ENCODE assay signal across 8 mouse cellular contexts in genomic region chr2:166180136-166180649, GRCm38 (mm10). TPM values are rescaled to one million over a fixed set of nuclear protein-coding genes. Genes with fewer than 3 reads are reported as not detected.
DNase-seq lines count a peak whose midpoint lies in the region; ATAC-seq and TF ChIP-seq lines count a peak whose summit lies in the region.

No protein-coding gene starts in this region.

- WGBS in lung, embryonic 14.5 days: 23% methylated on average over 5 of the region's 5 CpGs
- WGBS in intestine, embryonic 14.5 days: 22% methylated on average over 5 of the region's 5 CpGs

- no peak for TF ChIP-seq CTCF in lung, embryonic 14.5 days (IDR thresholded peaks at IDR 0.05; ENCODE audit: low read depth)
- TF ChIP-seq CTCF in embryonic fibroblast, embryonic 13.5 days (IDR thresholded peaks at IDR 0.05; ENCODE audit: borderline replicate concordance, insufficient read depth, low read length): no peak

- DNase-seq in lung, embryonic 14.5 days: peak; percentile 55
- no peak for DNase-seq in lung, postnatal 4 days
- DNase-seq in intestine, embryonic 14.5 days (ENCODE audit: low spot score): no peak
- DNase-seq in skeletal muscle tissue, adult 2 months (ENCODE audit: low read depth, low spot score): peak; percentile 58
- no peak for DNase-seq in left cerebral cortex, adult 18-20 months (ENCODE audit: low spot score in 2 of 2)
- DNase-seq in ovary, adult 18-20 months (ENCODE audit: low spot score): no peak
- no peak for DNase-seq in layer of hippocampus, postnatal 25 days (ENCODE audit: extremely low spot score in 1 of 2, low spot score in 1 of 2)

- no peaks in the 10 kb centered on the region for H3K9me3 ChIP-seq in lung, embryonic 14.5 days (ENCODE audit: low read depth, low read length)
- 0 out of 2 replicates have a peak, but pooled peaks cover 3% of the 10 kb centered on the region for H3K9me3 ChIP-seq in intestine, embryonic 14.5 days (ENCODE audit: control insufficient read depth, low read length)

- H3K36me3 ChIP-seq in lung, embryonic 14.5 days (ENCODE audit: insufficient read depth): no peaks in the 10 kb centered on the region
- no peaks in the 10 kb centered on the region for H3K36me3 ChIP-seq in intestine, embryonic 14.5 days (ENCODE audit: control insufficient read depth, insufficient read depth, low read length)

- H3K4me2 ChIP-seq in lung, embryonic 14.5 days: peak overlapping the region; percentile 11; the same call in 1 of the 2 replicates
- no peak overlapping the region for H3K4me2 ChIP-seq in intestine, embryonic 14.5 days (ENCODE audit: low read length)

- H3K9ac ChIP-seq in lung, embryonic 14.5 days: peak overlapping the region; percentile 40
- H3K9ac ChIP-seq in intestine, embryonic 14.5 days (ENCODE audit: low read length): peak overlapping the region; percentile 8; the same call in 1 of the 2 replicates

- H3K27ac ChIP-seq in lung, embryonic 14.5 days (ENCODE audit: low read depth): peak overlapping the region; percentile 91
- peak overlapping the region; percentile 85 for H3K27ac ChIP-seq in embryonic fibroblast, embryonic 13.5 days (ENCODE audit: insufficient read depth, low read length)
- H3K27ac ChIP-seq in intestine, embryonic 14.5 days (ENCODE audit: low read depth): peak overlapping the region; percentile 85

- H3K4me3 ChIP-seq in lung, embryonic 14.5 days (ENCODE audit: low read depth, low read length): no peak overlapping the region
- H3K4me3 ChIP-seq in embryonic fibroblast, embryonic 13.5 days (ENCODE audit: insufficient read depth, low read length): no peak overlapping the region
- no peak overlapping the region for H3K4me3 ChIP-seq in intestine, embryonic 14.5 days (ENCODE audit: low read depth, low read length)

- no peak for ATAC-seq in lung, embryonic 14.5 days (ENCODE audit: insufficient read depth)
- no peak for ATAC-seq in intestine, embryonic 14.5 days (replicated peaks; ENCODE audit: low FRiP score, low TSS enrichment, low read depth)

- no peak for TF ChIP-seq POLR2A in embryonic fibroblast, embryonic 13.5 days (IDR thresholded peaks at IDR 0.05; ENCODE audit: low read depth, low read length)

- H3K27me3 ChIP-seq in lung, embryonic 14.5 days (ENCODE audit: insufficient read depth, low read length): no peaks in the 10 kb centered on the region
- no peaks in the 10 kb centered on the region for H3K27me3 ChIP-seq in intestine, embryonic 14.5 days (replicated peaks; ENCODE audit: control insufficient read depth, insufficient read depth, low read length)

- H3K4me1 ChIP-seq in lung, embryonic 14.5 days (ENCODE audit: insufficient read depth): peaks cover 26% of the 10 kb centered on the region
- H3K4me1 ChIP-seq in embryonic fibroblast, embryonic 13.5 days (ENCODE audit: control insufficient read depth, insufficient read depth, low read length): peaks cover 3% of the 10 kb centered on the region; the same call in 1 of the 2 replicates
- H3K4me1 ChIP-seq in intestine, embryonic 14.5 days (replicated peaks; ENCODE audit: control insufficient read depth, insufficient read depth, low read length): peaks cover 36% of the 10 kb centered on the region

RNA-seq across cellular contexts. Expression of gene Sulf2, which starts 24.7 kb away (rescaled TPM):
- polyA plus RNA-seq in lung, embryonic 14.5 days (2014; fragmentation: Nextera tagmentation; extraction: Ambion mirVana): 51.1 and 57.6 TPM in 2 replicates
- polyA plus RNA-seq in embryonic fibroblast, embryonic 13.5 days (2011; ENCODE audit: insufficient read length, low read depth, missing spikeins): 163 and 234 TPM in 2 replicates
- polyA plus RNA-seq in intestine, embryonic 14.5 days (2014; fragmentation: Nextera tagmentation; extraction: Ambion mirVana): 134 TPM in 2 replicates
- 10 to 100 TPM; 71.3 to 81.2 TPM for total RNA-seq in left cerebral cortex, adult 18-20 months (2021)
- total RNA-seq in layer of hippocampus, postnatal 25 days (2021): 100 to 1,000 TPM; 127 to 137 TPM

Comparison
In these comparisons a context has a peak if more than half of its experiments do, and no peak if none do; other contexts are left out.
1. DNase-seq: peak in lung, embryonic 14.5 days (single experiment) and skeletal muscle tissue, adult 2 months (single experiment); none in lung, postnatal 4 days (0 of 2), intestine, embryonic 14.5 days (single experiment), left cerebral cortex, adult 18-20 months (0 of 2), ovary, adult 18-20 months (single experiment) and layer of hippocampus, postnatal 25 days (0 of 2).
2. Peak in every context shown above with its lines, with median percentiles within 50 percentile points of each other: H3K27ac ChIP-seq.